Mouse (Mus musculus): ENCODE results near the gene Synj2bp. TPM values are rescaled to one million over a fixed set of nuclear protein-coding genes. Genes with fewer than 3 reads are reported as not detected.
"Not testable (repeated sequence)": the region's sequence is repeated elsewhere in the genome, so short reads cannot be mapped to it uniquely, and the experiment has no call there.

Synj2bp gene
- total and polyA plus RNA-seq, 3 experiments: 14.7 to 19.3 TPM; not detected in 1

DNA sequence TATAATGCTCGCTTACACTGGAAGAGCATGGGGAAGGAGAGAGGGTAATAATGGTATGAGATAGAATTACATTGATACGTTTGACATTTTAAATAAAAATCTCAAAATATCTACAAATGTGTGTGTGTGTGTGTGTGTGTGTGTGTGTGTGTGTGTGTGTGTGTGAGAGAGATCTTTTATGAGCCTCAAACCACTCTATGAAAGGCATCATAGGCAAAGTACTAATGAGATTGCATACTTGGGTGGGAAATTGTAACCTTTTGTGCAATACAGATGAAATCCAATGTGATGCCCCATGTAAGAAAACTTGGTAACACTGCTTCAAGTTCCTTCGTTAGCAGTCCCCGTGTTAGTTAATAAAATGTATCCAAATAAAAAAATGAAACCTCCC, 313 bp upstream of the Synj2bp start:
- peak overlapping the region; percentile 82 for H3K9ac ChIP-seq (ENCODE audit: control insufficient read depth, low read depth, low read length, poor library complexity, severe bottlenecking)
- H3K27me3 ChIP-seq (ENCODE audit: control insufficient read depth in 1 of 2, insufficient read depth in 2 of 2, low read length in 2 of 2): no peaks in the 10 kb centered on the region
- no peaks in the 10 kb centered on the region for H3K9me3 ChIP-seq (replicated peaks; ENCODE audit: insufficient read depth, low read length)
- TF ChIP-seq MYC (IDR thresholded peaks at IDR 0.05; ENCODE audit: low read depth, low read length) (0 out of 2 replicates have a peak, but pooled peaks have one; percentile 30), BHLHE40 (IDR thresholded peaks at IDR 0.05; ENCODE audit: borderline replicate concordance, low read depth, low read length) (no peak)
- no peak overlapping the region for H3K27ac ChIP-seq (ENCODE audit: control insufficient read depth, low read depth, low read length)
- H3K4me3 ChIP-seq (ENCODE audit: control insufficient read depth in 1 of 2, insufficient read depth in 1 of 2, low read depth in 2 of 2, low read length in 2 of 2): peak overlapping the region; percentile 82 to 83
- peaks cover 23% of the 10 kb centered on the region for H3K79me2 ChIP-seq (ENCODE audit: control insufficient read depth, insufficient read depth, low read length, poor library complexity)
- no peak for DNase-seq (ENCODE audit: low read depth, low spot score)
- peaks cover 0 to 9% of the 10 kb centered on the region in 2 experiments; a peak in 2 of 4 replicates for H3K36me3 ChIP-seq (ENCODE audit: control insufficient read depth in 1 of 2, insufficient read depth in 2 of 2, low read length in 2 of 2)
- H3K4me1 ChIP-seq (ENCODE audit: control insufficient read depth in 1 of 2, insufficient read depth in 2 of 2, low read length in 2 of 2): peaks cover 3 to 7% of the 10 kb centered on the region in 2 experiments; a peak in 3 of 4 replicates

DNA sequence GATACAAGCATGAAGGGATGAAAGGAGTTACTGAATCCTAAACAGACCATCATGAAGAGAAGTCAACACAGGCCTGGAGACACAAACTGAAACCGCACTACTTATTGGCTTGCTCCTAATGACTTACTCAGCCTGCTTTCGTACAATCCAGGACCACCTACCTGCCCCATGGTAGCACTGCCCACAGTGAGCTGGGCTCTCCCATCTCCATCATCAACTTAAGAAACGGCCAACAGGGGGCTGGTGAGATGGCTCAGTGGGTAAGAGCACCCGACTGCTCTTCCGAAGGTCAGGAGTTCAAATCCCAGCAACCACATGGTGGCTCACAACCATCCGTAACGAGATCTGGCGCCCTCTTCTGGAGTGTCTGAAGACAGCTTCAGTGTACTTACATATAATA, 2.1 kb downstream of the Synj2bp start:
- not testable (repeated sequence) for H3K4me3 ChIP-seq (ENCODE audit: control insufficient read depth in 1 of 2, insufficient read depth in 1 of 2, low read depth in 2 of 2, low read length in 2 of 2); H3K9ac ChIP-seq (ENCODE audit: control insufficient read depth, low read depth, low read length, poor library complexity, severe bottlenecking); H3K27me3 ChIP-seq (ENCODE audit: control insufficient read depth in 1 of 2, insufficient read depth in 2 of 2, low read length in 2 of 2); H3K36me3 ChIP-seq (ENCODE audit: control insufficient read depth in 1 of 2, insufficient read depth in 2 of 2, low read length in 2 of 2); H3K4me1 ChIP-seq (ENCODE audit: control insufficient read depth in 1 of 2, insufficient read depth in 2 of 2, low read length in 2 of 2); H3K9me3 ChIP-seq (replicated peaks; ENCODE audit: insufficient read depth, low read length); H3K27ac ChIP-seq (ENCODE audit: control insufficient read depth, low read depth, low read length)
- TF ChIP-seq TBP (IDR thresholded peaks at IDR 0.05; ENCODE audit: low read depth, low read length): peak; percentile 93
- DNase-seq (ENCODE audit: low read depth, low spot score): peak; percentile 32
- H3K79me2 ChIP-seq (ENCODE audit: control insufficient read depth, insufficient read depth, low read length, poor library complexity): peaks cover 29% of the 10 kb centered on the region

DNA sequence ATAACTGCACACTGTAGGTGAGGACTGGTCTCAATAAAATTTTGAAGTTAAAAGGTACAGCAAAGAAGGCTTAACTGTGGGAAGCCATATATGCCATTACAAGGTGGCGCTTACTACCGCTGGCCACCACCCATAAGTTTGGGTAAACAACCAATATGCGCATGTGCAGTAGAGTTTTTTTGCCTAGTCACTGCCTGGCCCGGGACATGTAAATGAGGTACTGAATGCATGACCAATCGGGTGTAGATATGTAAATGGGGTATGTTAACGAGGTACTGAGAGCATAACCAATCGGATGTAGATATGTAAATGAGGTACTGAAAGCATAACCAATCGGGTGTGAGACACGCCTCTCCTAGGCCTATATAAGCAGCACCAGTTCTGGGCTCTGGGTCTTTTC, 35.8 kb downstream of the Synj2bp start:
- not testable (repeated sequence) for H3K27me3 ChIP-seq (ENCODE audit: control insufficient read depth in 1 of 2, insufficient read depth in 2 of 2, low read length in 2 of 2); H3K36me3 ChIP-seq (ENCODE audit: control insufficient read depth in 1 of 2, insufficient read depth in 2 of 2, low read length in 2 of 2); H3K9ac ChIP-seq (ENCODE audit: control insufficient read depth, low read depth, low read length, poor library complexity, severe bottlenecking); H3K4me1 ChIP-seq (ENCODE audit: control insufficient read depth in 1 of 2, insufficient read depth in 2 of 2, low read length in 2 of 2); H3K79me2 ChIP-seq (ENCODE audit: control insufficient read depth, insufficient read depth, low read length, poor library complexity); H3K4me3 ChIP-seq (ENCODE audit: control insufficient read depth in 1 of 2, insufficient read depth in 1 of 2, low read depth in 2 of 2, low read length in 2 of 2); H3K9me3 ChIP-seq (replicated peaks; ENCODE audit: insufficient read depth, low read length); H3K27ac ChIP-seq (ENCODE audit: control insufficient read depth, low read depth, low read length)
- DNase-seq (ENCODE audit: low read depth, low spot score): peak; percentile 56
- peak; percentile 48; the same call in 1 of the 2 replicates for TF ChIP-seq TBP (IDR thresholded peaks at IDR 0.05; ENCODE audit: low read depth, low read length)

DNA sequence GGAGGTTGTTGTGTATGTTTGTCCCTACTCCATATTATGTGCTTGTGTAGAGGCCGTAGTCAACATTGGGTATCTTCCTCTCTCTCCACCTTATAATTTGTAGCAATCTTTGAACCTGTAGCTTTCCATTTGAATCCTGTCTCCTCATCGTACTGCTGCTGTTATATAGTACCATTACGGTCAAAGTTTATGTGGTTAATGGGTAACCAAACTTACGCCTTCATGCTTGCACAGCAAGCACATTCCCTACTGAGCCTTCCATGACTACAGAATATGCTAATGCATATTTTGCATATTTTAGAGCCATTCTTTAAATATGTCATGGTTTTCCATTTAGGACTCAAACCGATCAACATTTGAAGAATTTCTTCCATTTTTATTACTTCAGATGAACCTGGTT, 42.2 kb downstream of the Synj2bp start:
- Histone ChIP-seq H3K9me3 (replicated peaks; ENCODE audit: insufficient read depth, low read length) (no peaks in the 10 kb centered on the region), H3K27ac (ENCODE audit: control insufficient read depth, low read depth, low read length) (no peak overlapping the region), H3K79me2 (ENCODE audit: control insufficient read depth, insufficient read depth, low read length, poor library complexity) (no peaks in the 10 kb centered on the region), H3K4me3 (ENCODE audit: control insufficient read depth in 1 of 2, insufficient read depth in 1 of 2, low read depth in 2 of 2, low read length in 2 of 2) (no peak overlapping the region), H3K36me3 (ENCODE audit: control insufficient read depth in 1 of 2, insufficient read depth in 2 of 2, low read length in 2 of 2) (no peaks in the 10 kb centered on the region), H3K9ac (ENCODE audit: control insufficient read depth, low read depth, low read length, poor library complexity, severe bottlenecking) (no peak overlapping the region), H3K27me3 (ENCODE audit: control insufficient read depth in 1 of 2, insufficient read depth in 2 of 2, low read length in 2 of 2) (no peaks in the 10 kb centered on the region), H3K4me1 (ENCODE audit: control insufficient read depth in 1 of 2, insufficient read depth in 2 of 2, low read length in 2 of 2) (no peaks in the 10 kb centered on the region)
- no peak for DNase-seq (ENCODE audit: low read depth, low spot score)
- no peak for TF ChIP-seq ETS1 (IDR thresholded peaks at IDR 0.05; ENCODE audit: low read depth, low read length)
- no peak for TF ChIP-seq MXI1 (IDR thresholded peaks at IDR 0.05; ENCODE audit: low read depth, low read length)
- no peak for TF ChIP-seq SMC3 (IDR thresholded peaks at IDR 0.05; ENCODE audit: low read depth, low read length)
- TF ChIP-seq CTCF (IDR thresholded peaks at IDR 0.05 in 2 of 3, conservative IDR thresholded peaks at IDR 0.05 in 1 of 3; ENCODE audit: control insufficient read depth in 1 of 3, insufficient read depth in 1 of 3, low read depth in 2 of 3, low read length in 3 of 3, poor library complexity in 1 of 3, severe bottlenecking in 1 of 3): no peak
- TF ChIP-seq MAZ (IDR thresholded peaks at IDR 0.05; ENCODE audit: low read depth, low read length): no peak
- TF ChIP-seq CHD1 (IDR thresholded peaks at IDR 0.05; ENCODE audit: low read depth, low read length): no peak
- TF ChIP-seq ELF1 (IDR thresholded peaks at IDR 0.05; ENCODE audit: low read depth, low read length): no peak
- no peak for TF ChIP-seq USF1 (IDR thresholded peaks at IDR 0.05; ENCODE audit: low read depth, low read length)
- no peak for TF ChIP-seq NELFE (IDR thresholded peaks at IDR 0.05; ENCODE audit: low read depth, low read length)
- TF ChIP-seq BHLHE40 (IDR thresholded peaks at IDR 0.05; ENCODE audit: borderline replicate concordance, low read depth, low read length): no peak
- TF ChIP-seq POLR2AphosphoS2 (IDR thresholded peaks at IDR 0.05; ENCODE audit: low read length): no peak
- no peak for TF ChIP-seq SIN3A (IDR thresholded peaks at IDR 0.05; ENCODE audit: low read length)
- no peak for TF ChIP-seq MYB (IDR thresholded peaks at IDR 0.05; ENCODE audit: low read depth, low read length)
- TF ChIP-seq RCOR1 (IDR thresholded peaks at IDR 0.05; ENCODE audit: low read depth, low read length): no peak

Measured in MEL (cell line).